Comparison of ENCODE assay signal across 10 mouse cellular contexts in the genomic region with DNA sequence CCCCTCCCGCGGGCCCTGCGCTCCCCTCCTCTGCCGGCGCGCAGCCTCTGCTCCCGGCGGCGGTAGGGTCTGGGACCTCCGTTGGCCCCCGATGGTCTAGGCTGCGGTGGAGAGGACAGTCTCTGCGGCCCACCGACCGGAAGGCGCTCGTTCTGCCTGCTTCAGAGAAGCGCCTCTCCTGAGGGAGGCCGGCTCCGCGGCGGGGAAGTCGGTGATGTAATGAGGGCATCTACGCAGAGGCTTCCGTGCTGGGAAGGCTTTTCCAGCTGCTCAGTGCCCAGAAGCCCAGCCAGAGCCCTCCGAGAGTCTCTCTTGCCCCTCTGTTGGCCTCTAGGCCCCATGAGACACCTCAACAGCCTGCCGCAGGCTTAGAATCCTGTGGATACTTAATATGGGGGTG.
A peak's percentile ranks its signal among the peaks of the same experiment; 100 is the strongest.
DNase-seq lines count a peak whose midpoint lies in the region; ATAC-seq and TF ChIP-seq lines count a peak whose summit lies in the region.
"Had no signal": no experiment of that assay in that cellular context is flagged by ENCODE, and none has a peak within 500 bp of the region (broad histone marks: within the 10 kb centered on the region; RNA-seq: fewer than 3 reads in every experiment).

No protein-coding gene starts in this region.

- peak overlapping the region; percentile 25; the same call in 1 of the 2 replicates for H3K4me3 ChIP-seq in kidney, embryonic 15.5 days (replicated peaks)
- peak overlapping the region; percentile 52 for H3K4me3 ChIP-seq in cortical plate, adult 2 months (ENCODE audit: insufficient read depth, low read length)
- H3K4me3 ChIP-seq in hindbrain, embryonic 11.5 days (ENCODE audit: low read depth, low read length) = peak overlapping the region; percentile 29
- peak overlapping the region; percentile 59 for H3K4me3 ChIP-seq in midbrain, embryonic 16.5 days (ENCODE audit: low read depth, low read length)

- H3K36me3 ChIP-seq in kidney, embryonic 15.5 days = no peaks in the 10 kb centered on the region
- no peaks in the 10 kb centered on the region for H3K36me3 ChIP-seq in hindbrain, embryonic 11.5 days (ENCODE audit: control insufficient read depth, insufficient read depth, low read length)
- no peaks in the 10 kb centered on the region for H3K36me3 ChIP-seq in midbrain, embryonic 16.5 days (ENCODE audit: control insufficient read depth, insufficient read depth, low read length)
- H3K36me3 ChIP-seq: heart, embryonic 15.5 days had no signal

- peaks cover 96% of the 10 kb centered on the region for H3K27me3 ChIP-seq in kidney, embryonic 15.5 days
- peaks cover 54% of the 10 kb centered on the region for H3K27me3 ChIP-seq in hindbrain, embryonic 11.5 days (ENCODE audit: control insufficient read depth, insufficient read depth, low read length)
- peaks cover 46% of the 10 kb centered on the region for H3K27me3 ChIP-seq in midbrain, embryonic 16.5 days (ENCODE audit: control insufficient read depth, insufficient read depth, low read depth, low read length)

- peaks cover 13% of the 10 kb centered on the region; the same call in 1 of the 2 replicates for H3K4me1 ChIP-seq in kidney, embryonic 15.5 days
- peaks cover 6% of the 10 kb centered on the region; the same call in 1 of the 2 replicates for H3K4me1 ChIP-seq in cortical plate, adult 2 months (ENCODE audit: control insufficient read depth, insufficient read depth, low read length)
- no peaks in the 10 kb centered on the region; the same call in 1 of the 2 replicates for H3K4me1 ChIP-seq in hindbrain, embryonic 11.5 days (replicated peaks; ENCODE audit: control insufficient read depth, insufficient read depth, low read length)
- H3K4me1 ChIP-seq in midbrain, embryonic 16.5 days (ENCODE audit: control insufficient read depth, insufficient read depth, low read length) = peaks cover 17% of the 10 kb centered on the region
- H3K4me1 ChIP-seq: heart, embryonic 15.5 days had no signal

- DNase-seq in kidney, postnatal 4 days = no peak
- DNase-seq in hindbrain, embryonic 11.5 days (ENCODE audit: low spot score) = no peak
- DNase-seq in urinary bladder, postnatal 10 days (ENCODE audit: low spot score) = no peak
- no peak for DNase-seq in heart, adult 11 months
- DNase-seq: adrenal gland, postnatal 10 days had no signal

- peak overlapping the region; percentile 47 for H3K4me2 ChIP-seq in kidney, embryonic 15.5 days
- peak overlapping the region; percentile 49 for H3K4me2 ChIP-seq in hindbrain, embryonic 11.5 days (replicated peaks; ENCODE audit: low read depth, low read length)
- peak overlapping the region; percentile 99 for H3K4me2 ChIP-seq in midbrain, embryonic 16.5 days (ENCODE audit: low read length)
- H3K4me2 ChIP-seq: heart, embryonic 15.5 days had no signal

- no peak for TF ChIP-seq CTCF in cortical plate, adult 2 months (IDR thresholded peaks at IDR 0.05; ENCODE audit: extremely low read depth, insufficient read depth, low read length)

- H3K9me3 ChIP-seq in kidney, embryonic 15.5 days (replicated peaks) = no peaks in the 10 kb centered on the region
- no peaks in the 10 kb centered on the region for H3K9me3 ChIP-seq in hindbrain, embryonic 11.5 days (ENCODE audit: control insufficient read depth, low read length)
- H3K9me3 ChIP-seq in midbrain, embryonic 16.5 days (replicated peaks; ENCODE audit: control insufficient read depth, low read length, poor library complexity, severe bottlenecking) = no peaks in the 10 kb centered on the region
- H3K9me3 ChIP-seq: heart, embryonic 15.5 days had no signal

- no peak overlapping the region for H3K27ac ChIP-seq in kidney, embryonic 15.5 days
- H3K27ac ChIP-seq in cortical plate, adult 2 months (ENCODE audit: insufficient read depth, low read length) = peak overlapping the region; percentile 57
- no peak overlapping the region for H3K27ac ChIP-seq in hindbrain, embryonic 11.5 days (ENCODE audit: low read depth, low read length)
- H3K27ac ChIP-seq in midbrain, embryonic 16.5 days (ENCODE audit: low read length) = no peak overlapping the region
- H3K27ac ChIP-seq: heart, embryonic 15.5 days had no signal

- no peak for ATAC-seq in kidney, embryonic 15.5 days (replicated peaks; ENCODE audit: low FRiP score)
- no peak for ATAC-seq in hindbrain, embryonic 11.5 days (ENCODE audit: low FRiP score)
- ATAC-seq in midbrain, embryonic 16.5 days = peak; percentile 33; the same call in 1 of the 2 replicates
- no peak for ATAC-seq in megakaryocyte, adult 5-6 weeks (ENCODE audit: poor library complexity, severe bottlenecking)

- WGBS in kidney, embryonic 15.5 days = 2% methylated on average over 25 of the region's 27 CpGs
- under 1% methylated on average over 27 of the region's 27 CpGs for WGBS in hindbrain, embryonic 11.5 days
- 2% methylated on average over 25 of the region's 27 CpGs for WGBS in midbrain, embryonic 16.5 days

- no peak for TF ChIP-seq POLR2A in cortical plate, adult 2 months (IDR thresholded peaks at IDR 0.05; ENCODE audit: extremely low read depth, insufficient read depth, low read length)

- H3K9ac ChIP-seq in kidney, embryonic 15.5 days = no peak overlapping the region
- H3K9ac ChIP-seq in hindbrain, embryonic 11.5 days (ENCODE audit: low read depth, low read length) = 0 out of 2 replicates have a peak overlapping the region, but pooled peaks have one; percentile 15
- peak overlapping the region; percentile 67 for H3K9ac ChIP-seq in midbrain, embryonic 16.5 days (ENCODE audit: low read depth, low read length)
- H3K9ac ChIP-seq: heart, embryonic 15.5 days had no signal

Comparison
In these comparisons a context has a peak if more than half of its experiments do, and no peak if none do; other contexts are left out.
1. H3K4me2 ChIP-seq: peak in every context shown above with its lines; median percentile 99 in midbrain, embryonic 16.5 days; 49 in hindbrain, embryonic 11.5 days; 47 in kidney, embryonic 15.5 days.